Mouse (Mus musculus): ENCODE results near the gene Zfp39.

The Zfp39 gene

DNA sequence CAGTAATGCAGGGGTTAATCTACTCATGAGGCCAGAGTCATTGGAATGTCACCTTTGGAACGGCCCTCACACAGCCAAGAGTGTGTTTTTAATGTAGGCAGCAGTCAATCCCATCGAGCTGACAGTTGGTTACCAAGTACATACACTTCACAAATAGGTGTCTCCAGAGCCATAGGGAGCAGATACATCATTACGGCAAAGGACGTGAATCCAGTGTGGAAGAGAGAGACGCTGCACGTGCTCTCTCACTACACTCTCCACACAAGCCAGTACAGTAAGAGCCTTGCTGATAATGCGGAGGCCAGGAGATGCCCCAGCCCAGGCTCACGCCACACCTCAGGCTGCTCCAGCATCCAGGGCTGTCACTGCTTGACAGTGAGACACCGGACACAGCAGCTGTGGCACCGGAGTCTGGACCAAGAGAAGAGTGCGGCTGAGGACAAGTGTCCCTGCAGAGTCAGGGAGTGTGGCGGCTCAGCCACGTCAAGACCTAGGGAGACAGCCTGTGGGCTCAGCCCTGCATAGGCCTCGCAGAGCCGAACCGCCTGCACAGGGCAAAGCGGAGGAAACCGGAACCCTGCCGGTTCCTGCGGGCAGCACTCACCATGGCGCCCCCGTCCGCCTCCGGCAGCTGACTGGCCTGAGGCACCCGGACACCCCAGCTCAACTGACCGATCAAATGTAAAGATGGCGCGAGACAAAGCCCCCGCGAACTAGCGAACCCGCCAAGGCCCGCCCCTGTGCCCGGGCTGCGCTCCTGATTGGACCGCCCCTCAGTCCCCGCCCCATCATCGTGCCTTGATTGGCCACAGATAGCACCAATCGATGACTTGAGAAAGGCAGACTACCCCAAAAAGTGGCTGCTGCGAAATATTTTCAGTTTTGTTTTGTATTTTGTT, at the start of gene Zfp39:
Gene Zfp39 (minus strand): TSS at position 715 of the 899 bp plus-strand sequence.
- peak; percentile 96 for DNase-seq

DNA sequence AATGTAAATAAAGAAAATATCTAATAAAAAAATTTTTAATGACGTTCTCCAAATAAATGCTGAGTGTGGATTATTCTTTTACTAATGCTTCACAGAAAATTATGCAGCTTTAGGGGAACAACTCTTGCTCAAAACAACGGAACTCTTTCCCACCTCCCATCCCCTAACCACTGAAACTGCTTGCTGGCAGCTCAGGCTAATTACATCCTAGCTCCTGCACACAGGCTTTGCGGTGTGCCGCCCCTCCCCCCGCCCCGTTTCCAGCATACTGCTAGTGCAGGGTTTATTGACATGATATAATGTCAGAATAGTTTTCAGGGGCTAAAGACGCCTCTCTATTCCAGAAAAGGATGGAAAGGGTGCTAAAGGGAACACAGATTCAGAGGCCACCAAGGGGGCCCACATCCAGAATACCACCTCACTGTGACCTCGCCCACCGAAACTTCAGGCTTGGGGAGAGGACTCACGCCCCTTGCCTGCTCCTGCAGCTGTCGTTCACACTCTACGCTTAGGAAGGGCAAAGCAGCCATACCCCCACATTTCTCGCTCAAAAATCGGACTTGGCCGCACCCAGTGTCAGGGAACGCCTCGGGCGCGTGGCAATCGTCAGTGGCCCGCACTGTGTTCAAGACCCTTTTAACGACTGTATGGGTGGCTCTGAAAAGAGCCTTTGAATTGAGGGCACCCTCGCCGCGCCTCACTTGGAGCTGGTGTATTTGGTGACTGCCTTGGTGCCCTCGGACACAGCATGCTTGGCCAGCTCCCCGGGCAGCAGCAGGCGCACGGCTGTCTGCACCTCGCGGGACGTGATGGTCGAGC, 49.5 kb upstream of the Zfp39 start:
- DNase-seq = peak; percentile 70

DNA sequence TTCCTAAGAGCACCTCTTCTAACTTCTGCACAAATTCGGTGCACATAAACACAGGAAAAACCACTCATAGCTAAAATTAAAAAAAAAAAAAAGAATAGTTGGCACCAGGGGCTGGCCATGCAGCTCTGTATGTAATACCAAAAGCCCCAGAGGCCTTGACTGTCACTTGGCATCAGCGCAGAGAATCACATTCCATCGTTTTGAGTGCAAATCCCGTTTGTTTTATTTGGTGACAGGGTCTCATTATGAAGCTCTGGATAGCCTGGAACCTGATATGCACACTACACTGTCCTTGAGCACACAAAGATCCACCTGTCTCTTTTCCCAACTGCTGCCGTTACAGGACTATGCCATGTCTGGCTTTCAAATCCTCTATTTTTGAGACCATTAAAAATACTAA, 47.2 kb upstream of the Zfp39 start:
- peak; percentile 25 for DNase-seq

DNA sequence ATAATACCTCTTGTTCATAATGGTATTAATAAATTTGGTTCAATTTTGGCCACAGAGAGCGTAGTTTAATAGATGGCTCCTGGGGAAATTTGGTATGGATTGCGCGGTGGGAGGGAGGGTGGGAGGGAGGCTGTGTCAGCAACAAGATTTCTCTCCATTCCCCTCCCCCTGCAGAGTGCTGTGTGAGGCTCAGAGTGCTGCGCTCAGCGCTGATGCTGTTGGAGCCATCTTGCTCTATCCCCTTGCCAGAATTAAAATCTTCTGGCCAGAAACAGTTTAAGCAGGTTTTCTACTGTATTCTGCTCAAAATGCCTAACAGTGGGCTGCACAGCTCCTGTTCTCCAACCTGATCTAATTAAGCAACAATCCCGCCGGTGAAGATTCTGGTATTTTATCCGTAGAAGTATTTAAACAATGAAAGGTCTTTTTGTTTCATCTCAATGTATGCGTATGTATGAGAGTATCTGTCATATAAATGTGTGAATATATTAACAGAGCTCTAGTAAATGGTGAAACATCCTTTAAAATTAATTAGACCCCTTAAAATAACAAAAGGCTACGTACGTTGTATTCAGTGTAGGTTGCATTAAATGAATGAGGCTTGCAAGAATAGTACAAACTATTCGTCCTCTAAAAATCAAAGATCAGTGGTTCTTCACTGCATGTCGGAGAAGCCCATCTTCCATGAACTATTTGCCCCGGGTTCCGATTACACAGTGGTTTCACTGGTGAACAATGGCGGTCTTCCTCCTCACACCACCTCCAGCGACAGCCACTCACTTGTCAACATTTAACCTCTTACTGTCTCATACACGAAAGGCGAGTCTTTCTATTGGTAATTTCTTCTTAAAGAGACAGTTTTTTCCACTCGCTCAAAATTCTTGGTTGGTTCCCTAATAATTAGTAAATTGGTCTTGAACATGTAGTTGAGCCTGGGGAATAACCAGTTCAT, 45.7 kb upstream of the Zfp39 start:
- peak; percentile 79 for DNase-seq

DNA sequence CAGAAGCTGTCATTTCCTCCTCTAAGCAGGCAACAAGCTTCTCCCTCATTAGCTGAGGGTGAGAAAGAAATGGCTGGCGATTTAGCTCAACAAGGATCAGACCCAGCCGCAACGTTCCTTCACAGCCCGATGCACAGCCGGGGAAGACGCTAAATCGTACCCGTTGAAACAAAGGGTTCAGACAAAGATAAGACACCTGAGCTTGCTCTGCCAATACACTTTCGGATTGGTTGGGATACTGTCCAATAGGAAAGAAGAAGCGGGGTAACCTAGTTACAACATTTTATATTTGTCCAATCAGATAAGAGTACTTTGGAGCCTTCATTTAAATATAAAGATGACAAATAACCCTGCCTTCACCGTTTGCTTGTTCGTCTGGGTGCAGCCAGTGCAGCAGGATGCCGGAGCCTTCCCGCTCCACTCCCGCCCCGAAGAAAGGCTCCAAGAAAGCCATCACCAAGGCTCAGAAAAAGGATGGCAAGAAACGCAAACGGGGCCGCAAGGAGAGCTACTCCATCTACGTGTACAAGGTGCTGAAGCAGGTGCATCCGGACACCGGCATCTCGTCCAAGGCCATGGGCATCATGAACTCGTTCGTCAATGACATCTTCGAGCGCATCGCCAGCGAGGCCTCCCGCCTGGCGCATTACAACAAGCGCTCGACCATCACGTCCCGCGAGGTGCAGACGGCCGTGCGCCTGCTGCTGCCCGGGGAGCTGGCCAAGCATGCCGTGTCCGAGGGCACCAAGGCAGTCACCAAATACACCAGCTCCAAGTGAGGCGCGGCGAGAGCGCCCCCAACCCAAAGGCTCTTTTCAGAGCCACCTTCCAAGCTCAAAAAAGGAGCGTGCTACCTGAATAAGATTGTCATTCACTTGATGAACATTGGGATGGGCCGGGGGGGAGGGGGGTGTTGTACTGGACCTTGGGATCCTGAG, 44.8 kb upstream of the Zfp39 start, which contains the start of gene Hist3h2ba:
Gene Hist3h2ba (plus strand): TSS at position 379 of the 938 bp plus-strand sequence.
- DNase-seq = peak; percentile 98

DNA sequence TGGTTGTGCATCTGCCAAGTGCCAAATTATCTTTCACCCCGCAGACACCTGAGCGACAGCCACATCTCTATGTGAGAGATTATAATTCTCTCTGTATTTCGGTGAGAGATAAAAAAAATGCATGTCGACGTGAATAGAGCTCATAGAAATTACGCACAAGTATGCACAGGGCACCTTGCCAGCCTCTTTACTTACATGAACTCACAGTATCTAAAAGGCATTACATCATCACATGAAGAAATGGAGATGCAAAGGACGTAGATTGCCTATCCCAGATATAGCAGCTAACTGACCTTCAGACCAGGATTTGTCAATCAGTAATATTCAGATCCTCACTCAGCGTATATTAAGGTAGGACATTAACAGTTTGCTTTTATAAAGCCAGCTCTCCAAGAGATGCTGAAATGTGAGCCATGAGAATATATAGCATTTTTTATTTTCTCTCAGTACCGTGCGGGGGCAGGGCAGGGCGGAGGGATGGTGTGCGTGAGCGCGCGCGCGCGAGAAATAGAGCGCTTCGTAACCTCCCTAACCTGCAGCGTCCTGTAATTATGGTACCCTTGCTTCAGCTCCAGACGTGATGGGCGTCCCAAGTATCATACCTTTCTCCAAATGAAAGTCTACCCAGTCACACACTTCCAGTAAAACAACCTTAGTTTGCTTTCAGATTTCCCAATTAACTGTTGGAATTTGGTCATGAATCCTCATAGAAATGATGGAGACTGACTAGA, 43.9 kb upstream of the Zfp39 start:
- DNase-seq = peak; percentile 51

DNA sequence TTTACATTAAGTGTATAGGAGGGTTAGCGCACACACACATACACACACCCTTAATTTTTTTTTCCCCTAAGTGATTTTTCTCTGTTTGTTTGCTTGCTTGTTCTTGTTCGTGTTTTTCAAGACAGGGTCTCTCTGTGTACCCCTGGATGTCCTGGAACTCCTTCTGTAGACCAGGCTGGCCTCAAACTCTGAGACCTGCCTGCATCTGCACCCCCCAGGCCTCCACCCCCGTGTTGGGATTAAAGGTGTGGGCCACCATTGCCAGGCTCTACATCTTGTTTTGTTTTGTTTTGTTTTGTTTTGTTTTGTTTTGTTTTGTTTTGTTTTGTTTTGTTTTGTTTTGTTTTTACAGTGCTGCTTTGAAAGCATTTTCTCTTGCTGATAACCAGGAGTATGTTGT, 43.3 kb upstream of the Zfp39 start:
- DNase-seq = no peak

DNA sequence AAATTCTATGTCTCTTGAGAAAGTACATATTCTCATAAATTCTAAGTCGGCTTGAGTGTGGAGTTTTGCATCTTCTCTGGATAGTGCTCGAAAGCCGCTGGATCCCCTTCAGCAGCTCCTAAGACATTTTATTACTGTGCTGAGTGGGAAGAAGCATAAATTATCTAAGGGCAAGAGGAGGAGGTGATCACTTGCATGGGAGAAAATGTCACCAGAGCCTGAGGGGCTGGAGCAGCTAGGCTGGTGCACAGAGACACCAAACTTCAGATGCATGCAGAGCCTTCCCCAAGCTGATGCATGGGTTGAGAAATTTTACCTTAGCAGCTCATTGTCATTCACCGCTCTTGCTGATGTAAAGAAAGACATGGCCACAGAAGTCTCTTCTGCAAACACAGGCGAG, 40.1 kb upstream of the Zfp39 start:
- DNase-seq = no peak

DNA sequence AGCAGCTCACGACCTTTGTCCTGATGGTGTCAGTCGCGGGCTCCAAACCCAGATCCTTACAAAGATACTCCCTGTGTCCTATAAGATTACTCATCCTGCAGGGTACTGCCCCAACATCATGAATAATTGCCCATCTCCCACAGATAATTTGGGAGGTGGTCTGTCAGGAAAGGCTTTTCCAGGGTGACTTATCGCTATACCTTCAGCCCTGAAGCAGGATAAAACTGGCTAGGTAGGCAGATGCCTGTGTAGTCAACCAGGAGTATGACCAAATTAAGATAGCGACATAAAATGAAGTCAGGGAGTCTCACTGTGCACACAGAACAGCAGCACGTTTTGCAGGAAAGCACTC, 35.0 kb upstream of the Zfp39 start:
- DNase-seq = no peak

DNA sequence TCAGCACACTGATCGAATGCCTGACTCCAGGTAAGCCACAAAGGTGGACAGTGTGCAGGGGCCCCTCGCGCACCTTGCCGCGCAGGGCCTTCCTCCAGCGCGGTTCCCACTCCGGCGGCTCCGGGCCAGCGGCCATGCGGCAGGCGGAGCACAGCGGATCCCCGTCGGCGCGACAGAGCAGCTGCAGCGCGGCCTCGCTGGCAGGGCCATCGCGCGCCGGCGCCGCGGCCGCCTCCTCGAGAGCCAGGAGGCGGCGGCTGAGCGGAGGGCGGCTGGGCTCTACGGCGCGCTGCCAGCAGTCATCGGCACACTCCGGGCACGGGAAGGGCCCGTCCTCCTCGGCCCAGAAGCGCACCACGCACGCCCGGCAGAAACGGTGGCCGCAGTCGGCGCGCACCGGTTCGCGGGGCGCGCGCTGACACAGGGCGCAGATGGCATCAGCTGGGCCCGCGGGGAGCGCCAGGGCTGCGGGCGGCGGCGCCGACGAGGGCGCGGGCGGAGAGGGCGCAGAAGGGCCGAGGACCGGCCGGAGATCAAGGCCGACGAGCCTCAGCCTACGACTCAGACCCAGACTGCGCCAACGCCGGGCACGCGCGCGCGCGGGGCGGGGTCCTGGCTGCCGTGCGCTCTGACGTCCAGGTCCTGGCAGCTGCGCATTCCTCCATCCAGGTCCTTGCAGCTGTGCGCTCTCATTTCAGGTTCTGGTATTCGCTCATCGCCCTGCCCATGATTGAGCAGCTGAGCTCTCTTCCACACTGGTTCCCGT, 34.5 kb upstream of the Zfp39 start, which contains the start of gene Rnf187:
Gene Rnf187 (minus strand): TSS at position 595 of the 766 bp plus-strand sequence.
- DNase-seq = peak; percentile 96

DNA sequence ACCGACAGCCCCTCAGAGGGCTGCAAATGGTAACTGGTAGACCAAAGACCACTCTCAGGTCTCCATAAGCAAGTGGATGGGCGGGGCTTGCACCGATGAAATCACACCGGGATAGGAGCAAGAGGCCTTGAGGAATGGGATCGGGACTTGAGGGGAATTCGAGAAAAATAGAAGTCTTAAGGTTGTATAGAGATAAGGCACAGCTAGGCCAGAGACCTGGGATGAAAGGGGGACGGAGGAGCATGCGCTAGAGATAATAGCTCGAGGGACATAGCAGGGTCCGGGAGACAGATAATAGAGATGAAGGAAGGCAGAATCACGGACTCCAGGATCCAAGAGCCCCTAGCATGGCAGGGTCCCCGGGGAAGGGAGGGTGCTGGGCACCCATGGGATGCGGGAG, 33.9 kb upstream of the Zfp39 start:
- peak; percentile 33 for DNase-seq

DNA sequence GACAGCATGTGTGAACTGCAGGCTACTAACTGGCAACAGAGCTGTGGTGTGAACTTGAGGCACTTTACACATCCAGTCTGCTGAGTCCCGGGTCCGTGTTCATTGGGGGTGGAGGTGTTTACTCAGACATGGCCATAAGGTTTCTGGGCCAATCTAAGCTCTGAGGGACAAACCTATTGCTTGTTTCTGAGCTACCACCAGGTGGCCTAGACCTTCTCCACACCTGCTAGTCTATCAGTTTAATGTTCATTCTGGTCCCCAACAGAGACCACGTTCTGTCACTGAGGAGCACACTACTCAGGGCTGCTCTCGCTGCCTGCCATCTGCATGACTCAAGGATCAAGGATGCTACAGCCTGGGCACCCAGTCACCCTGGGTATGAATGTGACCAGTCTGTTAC, 27.6 kb upstream of the Zfp39 start:
- DNase-seq = no peak

DNA sequence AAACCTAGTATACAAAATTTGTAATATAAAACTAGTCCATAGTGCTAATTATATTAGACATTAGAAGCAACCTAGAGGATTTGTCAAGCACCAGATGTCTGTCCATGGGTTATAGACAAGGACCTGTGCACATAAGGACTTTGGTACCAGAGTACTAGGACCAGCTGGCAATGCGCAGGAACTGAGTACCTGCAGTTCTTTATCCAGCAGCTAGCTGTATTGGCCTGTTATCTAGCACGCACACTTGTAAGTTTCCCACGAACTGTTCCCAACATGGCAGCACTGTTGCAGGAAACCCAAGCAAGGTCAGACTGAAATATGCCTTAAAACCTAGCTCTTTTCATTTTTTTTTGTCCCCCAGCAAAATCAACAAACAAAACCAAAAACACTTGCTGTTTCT, 26.2 kb upstream of the Zfp39 start:
- DNase-seq = no peak

DNA sequence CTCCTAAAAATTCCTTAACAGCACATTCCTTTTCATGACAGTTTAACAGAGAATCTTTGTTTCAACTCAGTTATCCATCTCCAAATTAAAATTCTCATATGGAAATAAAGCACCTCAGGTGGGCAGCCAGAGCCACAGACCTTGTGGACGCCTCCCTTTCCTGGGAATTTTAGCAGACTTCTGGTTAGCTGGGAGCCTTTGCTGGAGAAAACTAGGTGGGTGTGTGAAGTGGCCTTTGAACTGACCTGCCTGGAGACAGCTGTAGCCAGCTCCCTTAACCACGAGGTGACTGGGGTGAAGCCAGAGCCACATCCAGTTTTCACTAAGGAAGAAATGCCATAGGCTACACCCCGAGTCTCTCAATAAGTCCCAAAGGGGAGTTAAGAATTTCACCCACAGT, 25.6 kb upstream of the Zfp39 start:
- no peak for DNase-seq

DNA sequence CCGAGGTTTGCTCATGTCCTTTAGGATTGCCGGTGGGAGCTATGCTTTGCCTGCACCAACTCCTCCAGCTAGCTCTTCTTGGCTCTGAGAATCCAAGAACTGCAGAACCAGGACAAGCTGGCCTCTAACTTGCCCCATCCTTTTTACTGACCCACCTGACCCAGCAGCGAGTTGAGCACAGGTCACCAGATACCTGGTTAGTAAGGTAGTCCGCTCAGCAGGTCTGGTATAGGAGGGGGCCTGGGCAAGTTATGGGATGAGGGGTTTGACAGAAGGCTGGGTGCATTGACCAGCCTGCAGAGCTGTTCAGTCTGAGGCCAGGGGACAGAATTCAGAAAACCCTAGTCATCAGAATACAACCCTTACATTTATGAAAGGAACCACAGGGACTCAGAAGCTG, 25.0 kb upstream of the Zfp39 start:
- no peak for DNase-seq

DNA sequence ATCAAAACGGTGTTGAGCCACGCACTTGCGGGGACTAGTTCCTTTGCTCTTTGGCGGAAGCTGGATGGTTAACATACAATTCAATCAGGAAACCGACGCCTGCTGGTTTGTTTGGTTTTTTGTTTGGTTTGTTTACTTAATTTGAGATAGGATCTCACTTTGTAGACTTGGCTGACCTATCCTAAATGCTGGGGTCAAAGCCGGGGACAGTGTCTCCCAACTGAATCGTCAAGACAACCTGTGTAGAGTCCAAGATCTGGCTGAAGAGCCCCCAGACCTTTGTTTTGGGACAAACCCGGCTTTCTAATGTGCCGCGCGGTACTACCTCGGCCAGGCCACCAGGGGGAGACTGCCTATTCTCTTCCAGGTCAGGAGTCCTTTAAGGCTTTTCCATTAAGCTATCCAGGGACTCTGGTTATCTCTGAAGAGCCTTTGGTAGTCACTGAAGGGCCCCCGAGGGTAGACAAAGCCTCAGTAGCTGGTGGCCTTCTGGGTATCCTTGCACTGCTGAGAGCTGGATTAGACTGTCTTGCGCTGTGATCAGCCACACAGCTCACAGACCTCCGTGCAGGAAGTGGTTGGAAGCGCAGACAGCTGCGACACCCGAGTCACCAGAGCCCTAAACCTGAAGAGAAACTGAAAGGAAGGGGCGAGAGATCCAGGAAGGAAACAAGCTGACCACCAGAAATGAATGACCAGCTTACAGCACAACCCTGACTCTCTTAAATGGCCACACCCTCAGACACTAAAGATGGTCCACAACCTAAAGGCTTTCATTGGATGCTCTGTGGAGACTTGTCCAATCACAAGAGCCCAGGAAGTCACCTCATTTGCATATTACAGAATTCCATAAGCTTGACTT, 24.0 kb upstream of the Zfp39 start:
- peak; percentile 82 for DNase-seq

DNA sequence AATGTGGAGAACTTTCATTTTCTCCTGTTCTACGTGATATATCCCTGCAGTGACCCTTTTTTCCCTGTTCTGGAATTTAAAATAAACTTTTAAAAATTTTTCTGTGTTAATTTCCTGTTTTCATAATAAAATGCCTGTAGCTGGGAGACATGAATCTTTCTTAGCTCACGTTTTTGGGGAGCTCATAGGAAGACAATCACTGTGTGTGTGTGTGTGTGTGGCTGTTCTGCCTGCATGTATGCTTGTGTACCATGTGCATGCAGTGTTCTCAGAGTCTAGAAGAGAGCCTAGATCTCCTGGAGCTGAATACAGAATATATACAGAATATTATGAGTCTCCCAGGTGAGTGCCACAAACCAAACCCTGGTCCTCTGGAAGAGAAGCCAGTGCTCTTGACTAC, 23.0 kb upstream of the Zfp39 start:
- no peak for DNase-seq

DNA sequence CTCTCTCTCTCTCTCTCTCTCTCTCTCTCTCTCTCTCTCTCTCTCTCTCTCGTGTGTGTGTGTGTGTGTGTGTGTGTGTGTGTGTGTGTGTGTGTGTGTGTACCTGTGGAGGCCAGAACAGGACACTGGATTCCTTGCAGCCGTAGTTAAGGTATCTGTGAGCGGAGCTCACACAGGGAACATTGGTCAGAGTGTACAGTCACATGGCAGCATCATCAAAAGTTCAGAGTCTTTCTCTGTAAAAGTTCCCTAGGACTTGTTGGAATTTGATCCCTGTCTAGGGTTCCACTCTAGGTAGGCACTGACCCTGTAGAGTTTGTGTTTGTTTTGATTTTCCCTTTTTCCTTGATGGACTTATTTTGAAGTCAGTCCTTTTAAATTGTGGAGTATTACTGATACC, 22.6 kb upstream of the Zfp39 start:
- DNase-seq = no peak

DNA sequence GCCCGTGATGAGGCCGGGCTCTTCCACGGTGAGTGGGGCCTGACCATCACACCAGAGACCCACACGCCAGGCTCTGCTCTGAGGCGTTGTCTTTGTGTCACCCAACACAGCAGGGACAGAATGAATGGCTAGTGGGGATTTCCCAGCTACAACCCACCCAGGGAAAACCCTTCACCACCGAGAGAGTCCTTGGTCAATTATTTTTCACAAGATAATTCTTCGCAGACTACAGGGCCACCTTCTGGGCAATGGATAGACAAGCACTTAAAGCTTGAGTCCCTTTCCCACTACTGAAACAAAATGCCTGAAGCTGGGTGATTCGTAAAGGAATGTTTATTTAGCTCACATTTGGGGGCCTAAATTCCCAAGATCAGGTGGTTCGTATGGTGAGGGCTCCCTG, 18.4 kb upstream of the Zfp39 start:
- no peak for DNase-seq

All from retina, postnatal 1 day (tissue).